Mouse (Mus musculus): ENCODE results near the gene Epha7.

The Epha7 gene

GRCm38 (mm10) chr4:28901496-28901895, 88.6 kb downstream of the Epha7 start:
- peak; percentile 23 for DNase-seq

DNA sequence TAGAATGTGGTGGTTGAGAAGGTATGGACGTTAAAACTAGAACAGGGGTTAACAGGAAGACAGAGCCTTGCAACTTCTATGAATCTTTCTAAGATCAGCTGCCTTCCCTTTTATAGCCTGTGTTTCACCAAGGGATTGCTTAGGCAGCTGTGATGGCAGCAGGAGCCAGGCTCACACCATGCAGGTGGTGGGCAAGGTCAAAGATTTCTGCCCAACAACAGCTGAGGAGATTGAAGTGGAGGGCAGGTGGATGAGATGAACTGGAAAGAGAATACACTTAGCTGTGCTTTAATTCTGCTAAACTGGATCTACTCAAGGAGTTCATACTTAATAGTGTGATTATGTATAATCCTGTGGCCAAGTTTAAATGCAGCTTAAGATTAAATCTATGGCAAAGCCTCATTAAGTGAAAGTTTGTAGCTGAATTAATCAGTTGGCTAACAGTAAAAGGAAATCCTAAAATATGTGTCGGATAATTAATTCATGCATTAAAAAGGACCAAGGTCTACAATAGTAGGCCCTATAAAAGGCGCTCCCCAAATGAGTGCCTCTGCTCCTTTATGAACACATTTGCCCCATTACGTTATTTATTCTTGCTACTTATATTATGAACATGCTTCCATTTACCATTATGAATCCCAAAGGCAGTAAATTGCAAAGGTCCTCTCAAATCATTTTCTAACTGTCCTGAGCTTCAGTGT, 89.2 kb downstream of the Epha7 start:
- no peak for DNase-seq

DNA sequence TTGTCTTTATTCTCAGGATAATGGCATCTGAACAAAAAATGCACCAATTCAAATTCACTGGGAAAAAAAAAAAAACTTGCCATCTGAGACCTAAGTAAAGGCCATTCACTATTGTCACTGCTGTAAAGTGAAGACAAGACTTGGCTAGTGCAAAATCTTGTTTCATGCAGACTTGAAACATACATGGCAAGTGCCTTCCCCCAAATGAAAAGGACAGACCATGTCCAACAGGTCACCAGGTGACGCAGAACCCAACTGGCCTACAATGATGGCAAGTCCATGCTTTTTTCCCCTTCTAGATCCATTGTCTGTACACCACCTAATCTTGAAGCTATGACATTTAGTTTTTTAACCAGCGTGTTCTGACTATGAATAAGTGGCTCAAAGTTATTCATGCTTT, 94.1 kb downstream of the Epha7 start:
- no peak for DNase-seq

GRCm38 (mm10) chr4:28910127-28910526, 97.2 kb downstream of the Epha7 start:
- no peak for DNase-seq

GRCm38 (mm10) chr4:28912028-28912427, 99.1 kb downstream of the Epha7 start:
- DNase-seq: no peak

DNA sequence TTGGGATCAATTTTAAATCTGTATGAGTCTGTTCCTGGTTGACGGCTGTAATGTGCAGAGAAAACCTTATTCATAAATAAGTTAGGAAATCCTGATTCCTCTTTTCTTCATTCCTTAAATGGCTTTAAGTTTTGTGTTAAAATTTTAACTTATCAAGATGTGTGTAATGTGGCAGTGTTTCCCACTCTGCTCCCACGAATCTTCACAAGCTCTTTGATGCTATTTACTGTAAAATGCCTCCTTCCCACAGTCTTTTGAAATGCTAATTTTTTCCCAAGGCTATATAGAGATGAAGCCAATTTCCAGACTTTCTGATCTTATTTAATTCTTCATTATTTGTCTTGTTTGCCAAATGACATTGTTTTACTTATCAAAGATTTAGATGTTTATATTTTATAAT, 100.7 kb downstream of the Epha7 start:
- no peak for DNase-seq

- no peak for DNase-seq
These were observed 107.7 kb downstream of the Epha7 start for GRCm38 (mm10) chr4:28920645-28921044.

GRCm38 (mm10) chr4:28926072-28926471, 113.1 kb downstream of the Epha7 start:
- DNase-seq: no peak

DNA sequence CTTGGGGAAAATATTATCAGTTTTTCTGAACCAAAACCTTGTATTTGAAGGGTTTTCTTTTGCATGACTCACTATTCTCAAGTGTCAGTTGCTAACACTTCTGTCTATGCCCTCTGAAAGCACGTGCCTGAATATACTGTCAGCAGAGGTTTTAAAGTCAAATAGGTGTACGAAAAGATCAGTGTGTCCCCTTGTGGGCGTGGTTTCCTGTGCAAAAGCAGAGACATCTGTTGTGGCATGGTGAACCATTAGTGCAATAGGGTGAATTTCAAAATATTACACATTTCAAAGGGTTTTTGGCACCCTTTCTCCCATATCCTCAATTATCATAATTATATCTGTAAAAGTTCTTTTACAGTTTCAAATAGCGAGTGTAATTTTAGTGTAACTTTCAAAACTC, 120.5 kb downstream of the Epha7 start:
- DNase-seq: no peak

DNA sequence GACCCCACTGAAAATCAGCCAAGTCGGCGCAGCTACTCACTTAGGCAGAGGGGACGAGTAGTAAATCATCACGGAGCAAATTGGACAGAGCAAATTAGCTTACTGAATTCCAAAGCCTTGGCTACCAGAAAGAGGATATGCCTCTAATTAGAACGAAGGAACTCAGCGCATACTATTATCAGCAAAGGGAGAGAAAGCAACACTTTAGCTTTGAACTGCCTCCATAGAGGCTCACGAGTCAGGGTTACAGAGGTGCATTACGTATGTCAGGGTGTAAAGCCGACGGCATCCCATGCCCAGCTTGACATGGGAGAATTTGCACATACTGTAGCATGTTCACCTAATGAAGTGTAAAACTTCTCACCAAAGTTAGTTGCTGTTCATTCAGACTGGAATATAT, 121.9 kb downstream of the Epha7 start:
- no peak for DNase-seq

DNA sequence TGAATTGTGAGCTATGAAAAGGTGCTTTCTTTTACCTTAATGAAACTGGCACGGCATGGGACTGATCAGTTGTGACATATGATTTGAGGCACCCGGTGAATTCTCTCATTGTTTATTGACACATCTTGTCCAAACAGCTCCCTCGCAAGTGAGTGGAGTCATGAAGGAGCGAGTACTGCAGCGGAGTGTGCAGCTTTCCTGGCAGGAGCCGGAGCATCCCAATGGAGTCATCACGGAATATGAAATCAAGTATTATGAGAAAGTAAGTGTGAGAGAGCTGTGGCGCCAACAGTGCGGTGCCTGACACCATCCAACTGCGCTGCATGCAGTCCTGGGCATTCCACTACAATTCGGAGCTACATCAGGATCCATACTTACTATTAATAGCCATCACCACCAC, 122.6 kb downstream of the Epha7 start:
- DNase-seq: no peak

DNA sequence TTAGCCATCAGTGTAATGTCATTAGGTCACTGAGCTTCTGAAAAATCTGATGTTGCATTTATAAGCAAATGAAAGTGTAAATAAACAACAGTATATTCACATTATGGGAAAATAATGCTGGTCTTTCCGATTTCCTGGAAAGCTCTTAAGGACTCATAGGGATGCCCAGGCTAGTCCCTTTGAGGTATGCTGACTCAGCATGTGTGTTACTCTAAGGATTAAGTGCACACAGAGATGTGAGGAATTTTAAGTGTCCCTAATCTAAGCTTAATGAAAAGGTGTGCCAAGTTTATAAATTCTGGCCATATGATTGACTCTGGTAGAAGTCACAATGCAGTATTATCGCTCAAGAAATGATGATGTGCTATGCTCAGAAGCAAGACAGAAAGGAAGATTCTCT, 127.8 kb downstream of the Epha7 start:
- no peak for DNase-seq

- DNase-seq: no peak
These were observed 131.3 kb downstream of the Epha7 start for GRCm38 (mm10) chr4:28944237-28944636.

DNA sequence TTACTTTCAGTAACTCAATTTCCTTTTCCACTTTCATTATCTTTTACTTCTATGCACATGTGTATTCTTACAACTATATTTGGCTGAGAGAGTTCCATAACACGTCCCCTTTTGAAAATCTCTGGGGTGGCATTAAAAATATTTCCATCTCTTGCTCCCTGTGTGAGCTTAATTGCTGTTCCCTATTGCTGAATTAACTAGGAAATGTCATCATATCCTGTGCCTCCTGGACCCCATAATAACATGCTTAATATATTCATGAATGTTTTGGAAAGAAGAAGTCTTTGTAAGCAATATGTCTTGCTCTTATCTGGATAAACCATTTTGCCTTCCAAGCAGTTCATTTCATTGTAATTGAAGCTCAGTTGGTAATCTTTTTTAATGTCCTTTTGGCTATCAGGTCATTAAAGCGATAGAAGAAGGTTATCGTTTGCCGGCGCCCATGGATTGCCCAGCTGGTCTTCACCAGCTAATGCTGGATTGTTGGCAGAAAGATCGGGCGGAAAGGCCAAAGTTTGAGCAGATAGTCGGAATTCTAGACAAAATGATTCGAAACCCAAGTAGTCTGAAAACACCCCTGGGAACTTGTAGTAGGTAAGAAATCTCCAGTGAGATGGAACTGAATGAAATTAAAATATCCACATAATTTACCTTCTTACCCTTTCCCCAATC, 148.1 kb downstream of the Epha7 start:
- no peak for DNase-seq

- no peak for DNase-seq
These were observed 154.8 kb downstream of the Epha7 start for GRCm38 (mm10) chr4:28967584-28968315.

GRCm38 (mm10) chr4:28998462-28999286, 185.7 kb downstream of the Epha7 start:
- DNase-seq: no peak

DNA sequence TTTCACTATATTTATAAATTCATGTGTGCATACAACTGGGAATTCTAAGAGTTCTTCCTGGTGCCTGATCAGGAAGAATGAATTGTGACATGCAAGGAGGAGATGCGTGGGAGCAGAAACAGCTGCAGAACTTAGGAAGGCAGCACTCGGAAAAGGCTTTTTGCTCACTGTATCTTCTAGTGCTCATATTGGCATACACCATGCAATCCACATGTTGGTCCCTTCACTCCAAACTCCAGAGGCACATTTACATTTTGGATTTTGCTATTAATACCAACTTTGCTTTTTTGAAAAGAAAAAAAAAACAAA, 186.3 kb downstream of the Epha7 start:
- DNase-seq: no peak

- DNase-seq: no peak
These were observed 197.4 kb downstream of the Epha7 start for GRCm38 (mm10) chr4:29010333-29010732.

Data from cerebellum, adult 11-12 months (tissue).